Mouse (Mus musculus): ENCODE data around the gene Trim63. TPM values are rescaled to one million over a fixed set of nuclear protein-coding genes. Genes with fewer than 3 reads are reported as not detected.

The Trim63 gene
- polyA plus RNA-seq, 1 experiment = 0.32 TPM

DNA sequence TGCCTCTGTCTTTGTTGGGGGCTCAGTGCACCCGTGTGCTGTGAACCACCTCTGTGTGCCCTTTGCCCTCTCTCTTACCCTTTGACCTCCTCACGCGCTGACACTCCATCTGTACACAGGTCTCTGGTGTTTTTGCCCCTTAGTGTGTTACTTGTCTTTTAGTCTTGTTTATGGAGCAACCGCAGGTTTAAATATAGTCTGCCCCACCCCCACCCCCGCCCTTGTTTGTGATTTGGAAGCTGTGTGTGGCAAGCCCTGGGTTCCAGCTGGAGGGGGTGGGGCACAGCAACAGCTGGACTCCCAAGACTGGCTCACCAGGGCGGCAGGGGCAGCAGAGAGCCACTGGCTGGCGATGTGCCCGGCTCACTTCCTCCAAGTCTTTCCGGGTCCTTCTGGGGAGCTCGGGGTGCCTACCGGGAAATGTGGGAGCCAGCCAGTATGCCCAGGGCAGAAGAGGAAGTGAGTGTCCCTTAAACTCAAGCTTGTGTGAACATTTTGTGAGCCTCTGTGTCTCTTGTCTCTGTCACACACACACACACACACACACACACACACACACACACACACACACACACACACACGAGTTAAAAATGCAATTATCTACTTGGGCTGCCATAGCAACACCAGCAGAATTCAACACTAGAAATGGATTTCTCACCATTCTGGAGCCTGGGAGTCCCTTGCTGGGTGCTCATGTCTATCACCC, 7.4 kb upstream of the Trim63 start:
- Histone ChIP-seq H3K4me1 (ENCODE audit: control insufficient read depth, insufficient read depth, insufficient read length) (peaks cover 3% of the 10 kb centered on the region; the same call in 1 of the 2 replicates), H3K27ac (ENCODE audit: insufficient read depth, low read length) (no peak overlapping the region), H3K36me3 (ENCODE audit: control insufficient read depth, insufficient read depth, low read length) (no peaks in the 10 kb centered on the region), H3K27me3 (ENCODE audit: control insufficient read depth, insufficient read depth, low read length) (no peaks in the 10 kb centered on the region), H3K4me3 (ENCODE audit: extremely low read depth, insufficient read depth, insufficient read length) (no peak overlapping the region)
- WGBS = 8% methylated on average over 12 of the region's 12 CpGs
- peak in 1 of 2 experiments; percentile 15 for DNase-seq (ENCODE audit: low read depth in 1 of 2, low spot score in 2 of 2)
- TF ChIP-seq CTCF (IDR thresholded peaks at IDR 0.05; ENCODE audit: extremely low read depth, insufficient read depth, insufficient read length, insufficient replicate concordance) (peak; percentile 17; the same call in 1 of the 2 replicates), POLR2A (IDR thresholded peaks at IDR 0.05; ENCODE audit: low read depth, low read length) (no peak)

DNA sequence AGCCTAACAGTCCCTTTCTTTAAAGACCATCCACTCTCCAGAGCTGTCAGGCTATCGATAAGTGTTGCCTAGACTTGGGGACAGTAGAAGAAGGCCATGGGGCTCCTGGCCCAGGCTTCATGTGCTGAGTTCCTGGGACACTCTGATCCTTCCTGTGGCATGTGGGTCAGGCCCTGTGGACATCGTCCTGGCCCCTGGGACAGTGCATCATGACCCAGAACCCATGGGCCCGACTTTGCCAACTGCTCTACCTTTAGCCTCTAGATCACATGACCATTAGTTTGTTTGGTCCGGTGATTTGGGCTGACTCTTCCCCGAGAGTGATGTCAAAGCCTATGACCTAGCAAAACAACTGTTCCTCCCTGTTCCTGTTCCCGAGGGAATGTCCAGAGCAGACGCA, 4.8 kb upstream of the Trim63 start:
- no peak overlapping the region for H3K4me3 ChIP-seq (ENCODE audit: extremely low read depth, insufficient read depth, insufficient read length)
- no peak for TF ChIP-seq CTCF (IDR thresholded peaks at IDR 0.05; ENCODE audit: extremely low read depth, insufficient read depth, insufficient read length, insufficient replicate concordance)
- no peak for TF ChIP-seq POLR2A (IDR thresholded peaks at IDR 0.05; ENCODE audit: low read depth, low read length)
- no peak overlapping the region for H3K27ac ChIP-seq (ENCODE audit: insufficient read depth, low read length)
- H3K36me3 ChIP-seq (ENCODE audit: control insufficient read depth, insufficient read depth, low read length) = no peaks in the 10 kb centered on the region
- 90% methylated on average over 7 of the region's 7 CpGs for WGBS
- peaks cover 3% of the 10 kb centered on the region; the same call in 1 of the 2 replicates for H3K4me1 ChIP-seq (ENCODE audit: control insufficient read depth, insufficient read depth, insufficient read length)
- no peak for DNase-seq (ENCODE audit: low read depth in 1 of 2, low spot score in 2 of 2)
- H3K27me3 ChIP-seq (ENCODE audit: control insufficient read depth, insufficient read depth, low read length) = no peaks in the 10 kb centered on the region

DNA sequence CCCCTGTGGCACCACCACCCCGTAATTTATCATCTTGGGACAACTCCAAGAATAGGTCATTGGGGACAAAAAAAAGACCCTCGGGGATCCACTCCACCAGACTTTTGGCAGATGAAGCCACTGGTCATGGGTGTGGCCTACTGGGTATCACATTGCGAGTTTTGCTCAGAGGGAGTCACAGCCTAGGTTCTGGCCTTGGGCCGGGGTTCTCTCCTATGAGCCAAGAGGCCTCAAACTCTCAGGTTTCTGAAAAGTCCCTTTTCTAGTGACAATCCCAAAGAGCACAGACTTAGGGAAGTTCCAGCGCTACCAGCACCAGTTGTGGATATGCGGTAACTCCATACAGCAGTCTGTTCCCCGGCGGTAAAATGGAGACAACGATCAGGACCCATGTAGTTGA, 4.3 kb upstream of the Trim63 start:
- Histone ChIP-seq H3K36me3 (ENCODE audit: control insufficient read depth, insufficient read depth, low read length) (no peaks in the 10 kb centered on the region), H3K27ac (ENCODE audit: insufficient read depth, low read length) (no peak overlapping the region), H3K27me3 (ENCODE audit: control insufficient read depth, insufficient read depth, low read length) (no peaks in the 10 kb centered on the region), H3K4me3 (ENCODE audit: extremely low read depth, insufficient read depth, insufficient read length) (no peak overlapping the region), H3K4me1 (ENCODE audit: control insufficient read depth, insufficient read depth, insufficient read length) (peaks cover 3% of the 10 kb centered on the region; the same call in 1 of the 2 replicates)
- TF ChIP-seq POLR2A (IDR thresholded peaks at IDR 0.05; ENCODE audit: low read depth, low read length) (no peak), CTCF (IDR thresholded peaks at IDR 0.05; ENCODE audit: extremely low read depth, insufficient read depth, insufficient read length, insufficient replicate concordance) (no peak)
- DNase-seq (ENCODE audit: low read depth in 1 of 2, low spot score in 2 of 2) = no peak
- 90% methylated on average over 9 of the region's 9 CpGs for WGBS

DNA sequence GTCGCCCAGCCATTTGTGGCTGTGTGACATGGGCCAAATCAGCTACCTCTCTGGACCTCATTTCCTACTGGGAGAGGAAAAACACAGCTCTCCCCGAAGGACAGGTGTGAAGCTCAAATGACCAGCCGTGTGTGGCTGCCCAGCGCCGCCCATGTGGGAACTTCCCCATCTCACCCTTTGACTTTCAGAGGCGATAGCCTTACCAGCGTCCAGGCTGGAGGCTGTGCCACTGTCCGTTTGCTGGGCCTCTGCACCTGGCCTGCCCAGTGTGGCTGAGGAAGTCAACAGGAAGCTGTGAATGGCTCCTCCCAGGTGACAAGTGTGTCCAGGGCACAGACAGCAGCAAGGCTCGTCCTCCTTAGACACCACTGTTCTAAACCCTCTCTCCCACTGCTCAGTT, 3.1 kb upstream of the Trim63 start:
- TF ChIP-seq POLR2A (IDR thresholded peaks at IDR 0.05; ENCODE audit: low read depth, low read length) (no peak), CTCF (IDR thresholded peaks at IDR 0.05; ENCODE audit: extremely low read depth, insufficient read depth, insufficient read length, insufficient replicate concordance) (no peak)
- Histone ChIP-seq H3K36me3 (ENCODE audit: control insufficient read depth, insufficient read depth, low read length) (no peaks in the 10 kb centered on the region), H3K27me3 (ENCODE audit: control insufficient read depth, insufficient read depth, low read length) (no peaks in the 10 kb centered on the region), H3K4me1 (ENCODE audit: control insufficient read depth, insufficient read depth, insufficient read length) (peaks cover 3% of the 10 kb centered on the region; the same call in 1 of the 2 replicates), H3K4me3 (ENCODE audit: extremely low read depth, insufficient read depth, insufficient read length) (no peak overlapping the region), H3K27ac (ENCODE audit: insufficient read depth, low read length) (no peak overlapping the region)
- no peak for DNase-seq (ENCODE audit: low read depth in 1 of 2, low spot score in 2 of 2)
- 38% methylated on average over 9 of the region's 9 CpGs for WGBS

DNA sequence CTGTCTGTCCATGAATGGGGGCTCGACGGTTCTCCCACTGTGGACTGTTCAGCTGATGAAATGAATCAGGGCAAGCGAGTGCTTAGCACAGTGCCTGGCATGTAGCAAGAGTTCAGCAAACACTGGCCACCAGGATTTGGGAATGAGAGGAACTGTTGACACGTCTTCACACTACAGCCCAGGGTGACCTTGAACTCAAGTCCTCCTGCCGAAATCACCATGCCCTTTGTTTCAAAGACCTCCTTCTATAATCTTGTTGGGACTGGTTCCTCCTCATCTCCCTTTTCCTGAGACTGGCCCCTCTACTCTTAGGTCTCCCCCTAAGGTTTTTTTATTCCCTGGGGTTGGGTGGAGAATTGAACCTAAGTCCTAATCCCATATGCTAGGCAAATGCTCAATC, 2.6 kb upstream of the Trim63 start:
- Histone ChIP-seq H3K27me3 (ENCODE audit: control insufficient read depth, insufficient read depth, low read length) (no peaks in the 10 kb centered on the region), H3K36me3 (ENCODE audit: control insufficient read depth, insufficient read depth, low read length) (no peaks in the 10 kb centered on the region), H3K27ac (ENCODE audit: insufficient read depth, low read length) (no peak overlapping the region), H3K4me1 (ENCODE audit: control insufficient read depth, insufficient read depth, insufficient read length) (peaks cover 3% of the 10 kb centered on the region; the same call in 1 of the 2 replicates), H3K4me3 (ENCODE audit: extremely low read depth, insufficient read depth, insufficient read length) (no peak overlapping the region)
- DNase-seq (ENCODE audit: low read depth in 1 of 2, low spot score in 2 of 2) = no peak
- WGBS = 94% methylated on average over 5 of the region's 5 CpGs
- TF ChIP-seq CTCF (IDR thresholded peaks at IDR 0.05; ENCODE audit: extremely low read depth, insufficient read depth, insufficient read length, insufficient replicate concordance) (no peak), POLR2A (IDR thresholded peaks at IDR 0.05; ENCODE audit: low read depth, low read length) (no peak)

DNA sequence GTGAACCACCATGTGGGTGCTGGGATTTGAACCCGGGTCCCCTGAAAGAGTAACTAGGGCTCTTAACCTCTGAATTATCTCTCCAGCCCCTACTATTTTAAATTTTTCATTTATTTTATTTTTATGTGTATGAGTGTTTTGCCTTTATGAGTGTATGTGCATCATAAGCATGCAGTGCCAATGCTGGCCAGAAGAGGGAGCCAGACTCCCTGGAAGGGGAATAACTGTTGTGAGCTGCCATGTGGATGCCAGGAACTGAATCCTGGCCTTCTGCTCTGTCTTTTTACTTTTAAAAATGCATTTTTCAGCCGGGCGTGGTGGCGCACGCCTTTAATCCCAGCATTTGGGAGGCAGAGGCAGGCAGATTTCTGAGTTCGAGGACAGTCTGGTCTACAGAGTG, 2.0 kb upstream of the Trim63 start:
- Histone ChIP-seq H3K36me3 (ENCODE audit: control insufficient read depth, insufficient read depth, low read length) (no peaks in the 10 kb centered on the region), H3K27me3 (ENCODE audit: control insufficient read depth, insufficient read depth, low read length) (no peaks in the 10 kb centered on the region), H3K4me1 (ENCODE audit: control insufficient read depth, insufficient read depth, insufficient read length) (no peaks in the 10 kb centered on the region), H3K27ac (ENCODE audit: insufficient read depth, low read length) (no peak overlapping the region), H3K4me3 (ENCODE audit: extremely low read depth, insufficient read depth, insufficient read length) (no peak overlapping the region)
- TF ChIP-seq CTCF (IDR thresholded peaks at IDR 0.05; ENCODE audit: extremely low read depth, insufficient read depth, insufficient read length, insufficient replicate concordance) = no peak
- TF ChIP-seq POLR2A (IDR thresholded peaks at IDR 0.05; ENCODE audit: low read depth, low read length) = no peak
- no peak for DNase-seq (ENCODE audit: low read depth in 1 of 2, low spot score in 2 of 2)
- 93% methylated on average over 6 of the region's 6 CpGs for WGBS

DNA sequence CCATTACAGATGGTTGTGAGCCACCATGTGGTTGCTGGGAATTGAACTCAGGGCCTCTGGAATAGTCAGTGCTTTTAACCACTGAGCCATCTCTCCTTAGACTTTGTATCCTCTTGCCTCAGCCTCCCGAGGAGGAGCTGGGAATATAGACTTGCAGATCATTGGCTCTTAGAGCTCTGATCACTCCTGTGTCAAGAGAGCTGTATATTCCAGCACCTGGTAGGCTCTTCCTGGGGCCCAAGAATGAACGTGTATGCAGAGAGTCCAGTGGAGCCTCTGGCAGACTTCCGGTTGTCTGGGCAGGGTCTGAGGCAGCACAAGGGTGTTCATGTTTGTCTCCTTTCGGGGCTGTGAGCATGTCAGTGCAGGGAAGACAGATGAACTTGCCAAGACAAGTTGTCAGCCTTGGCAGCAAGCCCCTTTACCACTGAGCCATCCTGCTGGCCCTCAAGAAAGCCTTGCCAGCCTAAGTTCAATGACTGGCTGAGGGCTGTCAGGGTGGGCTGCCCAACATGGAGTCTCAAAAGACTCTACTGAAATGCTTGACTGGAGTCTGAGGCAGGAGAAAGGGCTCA, 752 bp upstream of the Trim63 start:
- no peak for DNase-seq (ENCODE audit: low read depth in 1 of 2, low spot score in 2 of 2)
- WGBS = 91% methylated on average over 4 of the region's 4 CpGs

More for the DNA sequence above, 752 bp upstream of the Trim63 start:
- no peak overlapping the region for H3K4me3 ChIP-seq (ENCODE audit: extremely low read depth, insufficient read depth, insufficient read length)
- TF ChIP-seq POLR2A (IDR thresholded peaks at IDR 0.05; ENCODE audit: low read depth, low read length) (no peak), CTCF (IDR thresholded peaks at IDR 0.05; ENCODE audit: extremely low read depth, insufficient read depth, insufficient read length, insufficient replicate concordance) (no peak)
- H3K27me3 ChIP-seq (ENCODE audit: control insufficient read depth, insufficient read depth, low read length) = no peaks in the 10 kb centered on the region
- H3K27ac ChIP-seq (ENCODE audit: insufficient read depth, low read length) = no peak overlapping the region
- no peaks in the 10 kb centered on the region for H3K36me3 ChIP-seq (ENCODE audit: control insufficient read depth, insufficient read depth, low read length)
- no peaks in the 10 kb centered on the region for H3K4me1 ChIP-seq (ENCODE audit: control insufficient read depth, insufficient read depth, insufficient read length)

Data from spleen, adult 2 months (tissue).